Mouse (Mus musculus) c-Kit-positive CD71-positive TER-119-negative erythroid progenitor cells, embryonic 14.5 days (primary cell): ENCODE measurements around the gene Cyb561d2.
A peak's percentile ranks its signal among the peaks of the same experiment; 100 is the strongest.
"Not testable (repeated sequence)": the region's sequence is repeated elsewhere in the genome, so short reads cannot be mapped to it uniquely, and the experiment has no call there.

Experiments
- DNase-seq: peaks from one replicate; pipeline ENCODE4 v3.0.0-alpha.2; 2013; ENCODE audit warnings: low read depth

Gene Cyb561d2

GRCm38 (mm10) chr9:107571534-107572326 is 29.7 kb upstream of the Cyb561d2 start:
- DNase-seq, result no peak

GRCm38 (mm10) chr9:107570845-107571244 is 28.9 kb upstream of the Cyb561d2 start:
- peak; percentile 69 for DNase-seq

DNA sequence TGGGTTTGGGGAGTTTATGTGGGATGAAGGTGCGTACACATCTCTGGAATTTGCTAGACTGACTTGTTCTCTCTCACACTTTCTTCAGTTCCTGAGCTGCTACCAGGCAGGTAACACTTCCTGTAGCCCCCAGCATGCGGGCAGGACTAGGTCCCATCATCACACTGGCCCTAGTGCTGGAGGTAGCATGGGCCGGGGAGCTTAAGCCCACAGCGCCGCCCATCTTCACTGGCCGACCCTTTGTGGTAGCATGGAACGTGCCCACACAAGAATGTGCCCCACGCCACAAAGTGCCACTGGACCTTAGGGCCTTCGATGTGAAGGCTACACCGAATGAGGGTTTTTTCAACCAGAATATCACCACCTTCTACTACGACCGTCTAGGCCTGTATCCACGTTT is 28.0 kb upstream of the Cyb561d2 start:
- DNase-seq, result no peak

GRCm38 (mm10) chr9:107569270-107569669 is 27.3 kb upstream of the Cyb561d2 start:
- DNase-seq, result no peak

DNA sequence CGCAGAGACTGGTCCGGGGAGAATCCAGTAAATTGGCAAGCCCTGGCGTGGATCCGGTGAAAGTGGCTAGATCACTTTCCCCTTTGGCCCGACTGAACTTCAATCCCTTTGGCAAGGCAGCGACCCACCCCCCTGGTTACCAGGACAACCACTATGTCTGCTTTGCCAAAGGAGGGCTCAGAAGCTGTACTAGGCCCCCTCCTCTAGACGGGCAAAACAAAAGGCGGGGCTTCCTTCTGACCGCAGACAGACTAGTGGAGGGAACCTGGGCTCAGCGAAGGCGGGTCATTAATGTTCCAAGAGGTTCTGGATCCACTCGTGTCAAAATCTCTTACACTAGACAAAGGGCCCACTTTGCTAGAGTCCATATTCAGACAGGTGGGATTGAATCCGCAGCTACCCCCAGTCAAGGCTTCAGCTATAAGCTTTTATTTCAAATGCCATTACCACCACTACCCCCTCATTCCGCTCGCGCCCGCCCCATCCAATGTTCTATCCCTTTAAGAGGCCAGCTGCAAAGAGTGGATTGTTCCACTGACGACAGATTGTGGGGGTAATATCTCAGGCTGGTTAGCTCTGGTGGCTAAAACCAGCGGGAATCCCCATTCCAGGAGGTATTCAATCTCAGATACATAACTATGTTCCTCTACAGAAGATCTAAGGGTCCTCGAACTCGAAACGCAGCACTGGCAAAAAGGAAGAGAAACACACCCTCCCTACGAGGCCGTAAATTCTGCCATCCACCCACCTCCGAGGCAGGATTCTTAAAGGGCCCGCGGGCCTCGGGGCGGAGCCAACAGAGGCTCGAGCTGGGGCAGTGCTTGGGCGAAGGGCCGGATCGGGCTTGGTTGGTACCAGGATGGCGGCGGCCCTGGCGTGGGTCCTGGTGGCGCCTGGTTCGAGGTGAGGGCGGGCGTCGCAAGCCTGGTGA is 26.6 kb upstream of the Cyb561d2 start:
- peak; percentile 85 for DNase-seq

DNA sequence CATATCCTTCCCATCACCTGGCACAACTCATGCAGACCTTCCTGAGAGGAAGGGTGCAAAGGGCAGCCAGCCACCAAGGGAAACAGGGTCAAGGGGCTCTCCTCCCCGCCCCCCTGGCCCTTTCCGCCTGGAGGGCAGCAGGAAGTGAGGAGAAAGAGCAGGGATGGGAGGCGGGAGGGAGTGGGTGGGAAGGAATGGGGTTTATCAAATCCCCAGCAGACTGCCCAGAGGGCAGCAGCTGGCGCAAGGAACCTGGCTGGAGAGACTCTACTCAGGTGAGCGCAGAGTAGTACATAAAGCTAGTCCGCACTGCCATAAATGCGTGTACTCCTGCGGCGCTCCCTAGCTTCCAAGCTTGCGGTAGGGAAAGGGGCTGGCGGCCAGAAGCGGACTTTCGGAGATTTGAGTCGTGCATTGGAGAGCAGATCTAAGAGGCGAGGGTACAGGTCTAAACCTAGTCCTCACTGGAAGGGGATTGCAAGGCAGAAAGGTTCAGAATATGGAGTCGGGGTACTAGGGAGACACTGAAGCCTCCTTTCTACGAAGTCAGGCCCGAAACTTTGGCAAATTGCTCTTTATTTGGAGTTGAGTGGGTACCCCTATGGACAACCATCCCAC is 25.8 kb upstream of the Cyb561d2 start, which contains the start of gene Hyal2:
Gene Hyal2 (plus strand): TSS at position 244 of the 618 bp plus-strand sequence.
- no peak for DNase-seq

DNA sequence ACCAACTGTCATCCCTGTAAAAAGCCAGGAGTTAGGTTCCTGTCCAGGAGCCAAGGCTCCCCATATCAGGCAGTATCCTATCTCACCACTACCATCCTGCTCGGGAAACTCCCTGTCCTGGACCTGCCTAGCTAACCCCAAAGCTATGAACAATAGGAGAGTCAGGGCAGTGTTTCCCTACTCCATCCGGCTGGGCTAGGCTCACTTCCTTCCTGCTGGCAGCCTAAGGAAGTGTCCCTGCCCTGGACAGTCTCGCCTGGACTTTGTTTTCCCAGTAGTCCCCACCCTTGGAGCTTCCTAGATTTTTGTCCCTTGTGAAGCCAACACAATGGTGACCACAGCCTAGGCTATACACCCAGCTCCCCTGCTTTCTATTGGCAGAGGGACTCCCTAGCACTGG is 24.9 kb upstream of the Cyb561d2 start:
- no peak for DNase-seq

- DNase-seq, result peak; percentile 81
These were observed 24.2 kb upstream of the Cyb561d2 start for GRCm38 (mm10) chr9:107566041-107566709.

- DNase-seq, result not testable (repeated sequence)
These were observed 23.6 kb upstream of the Cyb561d2 start for GRCm38 (mm10) chr9:107565556-107565955.

DNA sequence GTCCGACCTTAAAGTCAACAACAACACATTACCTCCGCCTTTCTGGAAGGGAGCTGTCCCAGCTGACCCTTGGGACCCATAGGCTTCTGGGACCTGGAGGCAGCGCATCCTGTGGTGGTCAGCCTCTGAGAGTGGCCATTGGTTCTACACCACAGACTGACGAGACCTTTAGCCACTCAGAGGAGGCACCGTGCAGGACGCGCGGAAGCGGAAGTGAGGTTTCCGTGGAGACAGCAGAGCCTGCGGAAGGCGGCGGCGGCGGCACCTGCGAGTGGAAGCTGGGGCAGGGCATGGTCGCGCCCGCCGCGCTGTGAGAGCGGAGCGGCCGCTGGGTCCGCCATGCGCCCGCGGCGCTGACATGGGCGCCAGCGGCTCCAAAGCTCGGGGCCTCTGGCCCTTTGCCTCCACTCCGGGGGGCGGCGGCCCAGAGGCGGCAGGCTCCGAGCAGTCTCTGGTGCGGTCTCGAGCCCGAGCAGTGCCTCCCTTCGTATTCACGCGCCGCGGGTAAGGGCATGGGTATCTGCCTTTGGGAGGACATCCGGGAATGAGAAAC is 21.1 kb upstream of the Cyb561d2 start, which contains the start of gene Tusc2:
Gene Tusc2 (plus strand): TSS at position 227 of the 553 bp plus-strand sequence.
- peak; percentile 90 for DNase-seq

- DNase-seq, result no peak
These were observed 14.4 kb upstream of the Cyb561d2 start for GRCm38 (mm10) chr9:107556346-107556745.

DNA sequence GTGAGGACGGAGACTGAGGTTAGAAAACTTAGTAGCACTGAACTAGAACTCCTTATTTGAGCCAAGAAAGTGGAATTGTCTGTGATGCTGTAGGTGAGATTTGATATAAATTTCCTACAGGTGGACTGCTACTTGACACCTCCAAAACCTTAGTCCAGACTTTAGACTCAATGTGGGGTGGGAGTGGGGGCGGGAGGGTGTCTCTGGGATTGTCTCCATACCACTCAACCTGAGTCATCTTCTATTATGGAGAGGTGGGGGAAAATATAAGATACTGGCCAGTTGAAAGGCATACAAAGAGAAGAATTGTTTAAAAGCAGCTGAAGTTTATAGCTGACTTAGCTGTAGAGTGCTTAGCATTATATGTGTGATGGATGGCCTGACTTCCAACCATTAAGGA is 13.7 kb upstream of the Cyb561d2 start:
- DNase-seq, result no peak

DNA sequence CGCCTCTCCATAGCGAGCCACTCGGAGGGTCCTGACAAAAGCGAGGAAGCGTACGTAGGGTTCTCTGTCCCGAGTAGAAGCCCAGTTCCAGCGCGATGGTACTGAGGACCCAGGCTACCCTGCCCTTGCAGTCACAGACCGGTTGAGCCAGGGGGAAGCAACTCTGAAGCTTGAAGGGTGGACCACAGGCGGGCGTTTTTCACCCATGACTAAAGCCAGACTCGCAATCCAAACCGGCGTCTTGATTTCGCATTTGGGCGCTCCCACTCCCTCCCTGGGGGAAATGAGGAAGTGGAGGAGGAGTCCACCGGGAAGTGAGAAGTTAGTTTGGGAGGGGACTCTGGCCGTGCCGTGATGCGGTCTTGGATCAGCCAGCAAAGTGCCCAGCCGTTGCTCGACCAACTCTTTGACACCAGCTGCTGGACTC is 13.1 kb upstream of the Cyb561d2 start:
- no peak for DNase-seq

GRCm38 (mm10) chr9:107554319-107554825 is 12.4 kb upstream of the Cyb561d2 start:
- peak; percentile 95 for DNase-seq

DNA sequence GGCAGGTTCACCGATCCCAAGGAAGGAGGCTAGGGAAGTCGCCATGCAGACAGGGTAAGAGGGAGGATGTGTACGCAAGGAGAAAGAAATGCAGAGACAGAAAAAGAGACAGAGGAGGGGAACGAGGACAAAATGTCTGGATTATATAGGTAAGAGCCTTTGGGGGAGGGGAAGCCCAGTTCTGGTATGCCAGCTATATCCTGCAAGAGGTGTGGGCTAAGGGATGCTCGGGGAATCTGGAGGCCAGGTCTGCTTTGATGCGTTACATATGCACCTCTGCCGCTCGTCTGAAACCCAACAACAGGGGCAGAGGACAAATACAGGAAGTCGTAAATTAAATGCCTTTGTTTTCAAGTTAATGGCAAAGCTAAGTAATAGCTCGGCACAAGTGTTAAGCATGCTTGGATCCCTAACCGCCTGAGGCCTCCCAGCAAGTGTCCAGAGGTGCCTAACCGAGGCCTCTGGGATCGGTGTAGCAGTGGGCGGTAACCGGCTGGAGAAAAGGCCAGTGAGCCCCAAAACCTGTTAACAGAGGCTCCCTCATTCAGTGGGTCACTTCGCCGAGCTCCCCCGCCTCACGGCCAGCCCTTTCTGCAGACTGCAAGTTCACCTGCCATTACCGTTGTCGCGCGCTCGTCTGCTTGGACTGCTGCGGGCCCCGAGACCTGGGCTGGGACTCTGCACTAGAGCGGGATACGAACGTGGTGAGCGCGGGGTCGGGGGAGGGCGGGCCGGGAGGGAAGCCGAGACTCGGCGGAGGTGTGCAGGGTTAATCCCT is 11.7 kb upstream of the Cyb561d2 start:
- DNase-seq, result no peak

DNA sequence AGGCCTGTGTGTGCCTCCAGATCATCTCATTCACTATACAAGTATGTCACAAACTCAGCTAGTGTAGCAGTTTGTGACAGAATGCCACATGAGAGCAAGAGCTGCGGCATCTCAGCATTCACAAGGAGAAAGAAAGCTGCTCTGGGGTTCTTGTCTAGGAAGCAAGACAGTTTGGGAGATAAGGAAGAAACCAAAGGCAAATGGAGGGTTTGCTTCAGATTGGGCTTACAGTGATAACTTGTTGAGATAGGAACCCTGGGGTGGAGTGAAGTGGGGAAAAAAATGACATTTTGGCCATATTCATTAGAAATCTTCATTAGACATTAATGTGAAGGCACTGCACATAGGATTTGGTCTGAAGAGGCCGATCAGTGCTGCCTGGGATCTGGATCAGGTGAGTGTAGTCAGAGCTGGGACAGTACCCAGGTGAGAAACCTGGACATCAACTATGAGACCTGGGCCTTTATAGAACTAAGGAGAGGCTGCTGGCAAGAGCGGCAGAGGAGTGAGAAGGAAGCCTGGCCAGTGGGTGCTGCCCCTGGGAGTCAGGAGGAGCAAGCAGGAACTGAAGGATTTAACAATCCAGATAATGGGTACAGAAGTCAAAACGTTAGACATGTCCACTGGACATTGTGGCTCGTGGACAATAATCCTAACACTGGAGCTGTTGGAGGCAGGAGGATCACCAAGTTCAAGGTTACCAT is 10.8 kb upstream of the Cyb561d2 start:
- DNase-seq, result no peak

GRCm38 (mm10) chr9:107551890-107552355 is 9.9 kb upstream of the Cyb561d2 start:
- DNase-seq, result no peak

DNA sequence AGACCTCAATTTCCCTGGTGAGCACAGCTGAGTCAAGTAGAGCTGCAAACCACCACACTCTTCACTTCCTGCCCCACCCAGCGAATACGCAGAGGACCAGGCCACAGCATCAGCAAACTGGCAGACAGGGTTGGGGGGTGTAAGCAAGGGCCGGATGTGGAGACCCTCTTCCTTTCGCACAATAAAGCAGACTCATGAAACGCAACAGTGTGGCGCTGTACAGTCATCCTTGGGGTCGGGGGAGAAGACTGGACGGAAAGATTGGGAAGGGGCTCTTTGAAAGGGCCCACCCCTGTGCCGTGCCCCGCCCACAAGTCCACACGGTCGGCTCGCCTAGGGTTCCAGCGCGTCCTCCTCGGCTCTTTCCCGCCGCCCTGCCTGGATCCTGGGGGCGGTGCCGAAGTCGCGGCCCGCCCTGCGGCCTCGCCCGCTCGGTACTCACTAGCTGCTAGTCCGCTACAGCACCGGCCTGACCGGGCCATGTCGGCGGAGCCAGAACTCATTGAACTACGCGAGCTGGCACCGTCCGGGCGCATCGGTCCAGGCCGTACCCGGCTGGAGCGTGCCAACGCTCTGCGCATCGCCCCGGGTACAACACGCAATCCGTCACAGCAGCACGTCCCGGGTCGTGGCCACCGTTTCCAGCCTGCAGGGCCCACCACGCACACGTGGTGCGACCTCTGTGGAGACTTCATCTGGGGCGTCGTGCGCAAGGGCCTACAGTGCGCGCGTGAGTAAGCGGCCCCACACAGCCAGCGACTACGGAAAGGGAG is 9.3 kb upstream of the Cyb561d2 start, which contains the start of gene Rassf1:
Gene Rassf1 (plus strand): TSS at position 439 of the 773 bp plus-strand sequence.
- DNase-seq, result no peak
